Mouse (Mus musculus) bone marrow, adult 2 months (tissue): ENCODE results near the gene Tbc1d4.

Experiments used
- CTCF ChIP-seq: fragments of 200-500 bp; IDR thresholded peaks from 2 replicates; pipeline ENCODE4 v1.5.1; 2011; ENCODE audit warnings: low read length, control low read depth; ENCODE audit not compliant: control insufficient read depth, insufficient read depth
- POLR2A ChIP-seq: fragments of 200-500 bp; IDR thresholded peaks from 2 replicates; pipeline ENCODE4 v1.6.1; 2011; ENCODE audit warnings: low read depth, mild to moderate bottlenecking, control low read depth, low read length, borderline replicate concordance; ENCODE audit not compliant: control insufficient read depth

DNA sequence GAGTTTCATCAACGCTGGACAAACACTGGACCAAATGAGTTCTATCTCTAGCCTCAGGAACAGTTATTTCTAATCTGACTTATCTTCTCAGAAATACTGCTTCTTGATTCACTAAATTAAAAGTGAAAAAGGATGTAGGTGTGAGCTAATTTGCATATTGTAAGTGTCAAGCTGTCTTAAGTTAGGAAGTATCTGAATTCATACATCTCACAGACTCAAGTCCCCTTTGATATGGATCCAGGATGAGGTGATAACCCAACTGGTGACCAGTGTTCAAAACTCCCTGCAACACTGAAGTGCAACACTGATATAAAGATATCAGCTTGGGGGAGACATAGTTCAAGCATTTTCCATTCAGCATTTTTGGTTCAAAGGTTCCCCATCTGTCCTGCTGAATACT lies 141.5 kb downstream of the Tbc1d4 start:
- no peak for TF ChIP-seq POLR2A
- no peak for TF ChIP-seq CTCF
